Mouse (Mus musculus) embryonic fibroblast, embryonic 13.5 days (primary cell): ENCODE data around the gene Tead1.

Source experiments
- CTCF ChIP-seq: IDR thresholded peaks from 2 replicates; pipeline ENCODE4 v1.5.1; 2011; ENCODE audit warnings: mild to moderate bottlenecking, control low read depth, low read length, moderate library complexity, borderline replicate concordance; ENCODE audit not compliant: insufficient read depth
- POLR2A ChIP-seq: IDR thresholded peaks from 2 replicates; pipeline ENCODE4 v1.6.1; 2011; ENCODE audit warnings: low read depth, mild to moderate bottlenecking, control low read depth, low read length, moderate library complexity

DNA sequence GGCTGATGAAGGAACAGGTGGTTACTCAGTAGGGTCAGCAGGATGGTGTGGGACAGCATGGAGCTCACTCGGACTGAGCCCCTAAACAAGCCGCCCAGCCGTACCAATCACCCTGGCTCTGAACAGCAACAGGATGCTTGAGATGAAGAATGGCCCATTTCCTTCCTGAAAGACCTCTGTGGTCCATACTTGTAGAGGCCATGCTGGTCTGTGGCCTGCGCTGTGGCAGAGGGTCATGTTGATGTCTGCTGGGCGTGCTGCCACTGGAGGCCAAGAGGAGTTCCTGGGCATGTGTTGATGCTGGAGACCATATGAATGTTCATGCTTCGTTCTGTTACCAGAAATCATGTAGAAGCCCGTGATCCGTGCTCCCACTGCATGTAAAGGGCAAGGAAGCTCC, 258.0 kb downstream of the Tead1 start:
- TF ChIP-seq CTCF, result no peak
- TF ChIP-seq POLR2A, result no peak
